Mouse (Mus musculus) cerebellum, adult (tissue): ENCODE measurements around the gene Mgst2.

Experiments
- ATAC-seq: cut with Nextera tagmentation; 2 replicates; pipeline ENCODE4 v1.9.2; 2017; ENCODE audit warnings: mild to moderate bottlenecking, moderate library complexity, mixed read lengths; ENCODE audit not compliant: insufficient number of reproducible peaks, low FRiP score, low TSS enrichment

Gene Mgst2

DNA sequence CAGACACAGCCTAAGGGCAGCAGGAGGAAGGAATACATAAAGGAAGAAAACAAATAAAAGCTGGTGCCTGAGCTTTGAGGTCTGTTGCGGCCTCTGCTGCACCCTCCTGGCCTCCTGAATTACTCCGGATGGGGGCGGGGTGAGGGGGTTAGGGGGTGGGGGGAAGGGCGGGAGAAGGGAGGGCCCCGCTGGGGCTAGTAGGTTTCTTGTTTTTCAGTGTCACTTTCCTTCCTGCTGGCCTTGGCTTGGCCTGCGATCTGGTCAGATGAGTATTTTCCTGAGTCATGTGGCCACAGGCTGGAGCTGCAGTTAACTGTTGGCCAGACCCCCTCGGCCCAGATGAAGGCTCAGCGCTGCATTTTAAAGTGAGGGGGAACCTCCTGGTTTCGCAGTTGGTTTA is 7.5 kb upstream of the Mgst2 start:
- 0 out of 2 replicates have a peak, but pooled peaks have one; percentile 22 for ATAC-seq

DNA sequence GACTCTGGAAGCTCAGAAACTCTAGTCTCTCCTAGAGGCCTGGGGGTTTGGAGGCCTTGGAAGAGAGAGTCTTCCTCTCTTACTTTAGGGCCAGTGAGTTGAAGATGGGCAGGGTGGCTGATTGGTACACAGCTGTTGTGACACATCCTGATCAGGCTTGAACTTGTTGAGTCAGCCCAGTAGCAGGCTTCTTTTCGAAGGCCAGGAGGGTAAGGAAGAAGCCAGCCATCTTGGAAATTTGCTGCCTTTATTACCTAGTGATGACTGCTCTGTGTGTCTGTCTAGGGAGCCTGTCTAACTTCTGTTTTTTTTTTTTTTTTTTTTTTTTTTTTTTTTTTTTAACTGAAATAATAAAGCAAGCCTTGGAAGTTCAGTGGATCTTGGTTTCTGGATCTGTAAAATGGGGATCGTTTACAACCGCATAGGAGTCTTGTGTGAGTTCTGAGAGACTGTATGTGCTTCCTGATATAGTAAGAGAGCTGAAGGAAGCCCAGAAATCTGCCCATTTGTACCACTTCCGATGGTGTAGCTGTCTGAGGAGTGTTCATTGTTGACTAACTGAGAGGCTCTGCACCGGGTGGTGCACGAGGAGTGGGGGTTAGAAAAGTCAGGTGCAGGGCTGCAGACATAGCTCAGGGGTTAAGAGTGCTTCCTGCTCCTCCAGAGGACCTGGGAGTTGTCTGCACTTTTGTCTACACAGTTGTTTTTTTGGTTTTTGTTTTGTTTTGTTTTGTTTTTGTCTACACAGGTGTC is 5.7 kb upstream of the Mgst2 start:
- ATAC-seq: no peak

DNA sequence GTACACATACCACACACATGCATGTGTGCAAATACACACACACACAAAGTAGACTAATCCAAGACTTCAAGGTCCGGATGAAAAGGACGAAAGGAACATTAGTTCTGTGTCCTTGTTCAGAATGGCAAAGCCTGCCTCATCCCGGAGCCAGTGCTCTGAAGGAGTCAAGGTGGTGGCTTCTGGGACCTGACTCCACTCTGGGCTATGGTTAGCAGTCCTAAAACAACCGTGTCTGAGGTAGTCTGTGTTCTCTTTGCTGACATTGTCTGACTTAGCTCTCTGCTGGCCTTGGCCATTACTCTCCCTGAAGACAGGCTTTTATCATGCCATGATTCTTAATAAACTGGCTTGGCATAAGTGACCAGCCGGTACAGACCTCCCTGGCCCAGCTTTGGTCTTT is 745 bp upstream of the Mgst2 start:
- no peak for ATAC-seq

DNA sequence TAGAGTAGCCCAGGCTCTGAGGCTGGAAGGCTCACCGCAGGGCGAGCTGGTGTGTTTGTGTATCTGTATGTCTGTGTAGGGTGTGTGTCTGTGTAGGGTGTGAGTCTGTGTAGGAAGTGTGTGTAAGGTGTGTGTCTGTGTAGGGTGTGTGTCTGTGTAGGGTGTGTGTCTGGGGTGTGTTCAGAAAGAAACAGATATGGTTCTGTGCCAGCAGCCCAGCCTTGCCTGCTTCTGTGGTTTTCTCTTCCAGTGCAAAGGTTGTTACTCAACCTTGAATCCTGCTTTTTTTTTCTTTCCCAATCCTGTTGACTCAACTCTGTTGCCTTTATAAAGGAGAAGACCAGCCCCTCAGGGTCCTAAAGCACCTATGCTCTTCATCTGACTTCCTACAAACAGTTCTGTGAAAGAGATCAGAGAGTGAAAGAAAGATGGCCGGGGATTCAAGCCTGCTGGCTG is 689 bp downstream of the Mgst2 start:
- ATAC-seq: no peak

DNA sequence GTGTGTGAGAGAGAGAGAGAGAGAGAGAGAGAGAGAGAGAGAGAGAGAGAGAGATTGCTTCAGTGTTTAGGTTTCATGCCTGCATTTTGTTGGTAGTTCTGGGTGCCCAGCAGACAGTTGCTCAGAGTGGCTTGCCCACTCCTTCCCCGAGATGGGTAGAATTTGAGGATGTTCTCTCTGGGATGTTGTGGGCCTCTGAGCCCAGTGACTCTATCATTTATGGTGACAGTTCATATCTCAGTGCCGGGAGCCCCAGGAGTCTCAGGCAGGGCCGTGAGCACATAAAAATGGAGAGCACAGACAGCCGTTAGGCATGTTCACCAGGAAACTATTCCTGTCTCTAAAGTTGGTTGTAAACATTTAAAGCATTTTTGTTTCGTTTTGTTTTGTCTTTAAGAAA is 1.2 kb downstream of the Mgst2 start:
- ATAC-seq: no peak

DNA sequence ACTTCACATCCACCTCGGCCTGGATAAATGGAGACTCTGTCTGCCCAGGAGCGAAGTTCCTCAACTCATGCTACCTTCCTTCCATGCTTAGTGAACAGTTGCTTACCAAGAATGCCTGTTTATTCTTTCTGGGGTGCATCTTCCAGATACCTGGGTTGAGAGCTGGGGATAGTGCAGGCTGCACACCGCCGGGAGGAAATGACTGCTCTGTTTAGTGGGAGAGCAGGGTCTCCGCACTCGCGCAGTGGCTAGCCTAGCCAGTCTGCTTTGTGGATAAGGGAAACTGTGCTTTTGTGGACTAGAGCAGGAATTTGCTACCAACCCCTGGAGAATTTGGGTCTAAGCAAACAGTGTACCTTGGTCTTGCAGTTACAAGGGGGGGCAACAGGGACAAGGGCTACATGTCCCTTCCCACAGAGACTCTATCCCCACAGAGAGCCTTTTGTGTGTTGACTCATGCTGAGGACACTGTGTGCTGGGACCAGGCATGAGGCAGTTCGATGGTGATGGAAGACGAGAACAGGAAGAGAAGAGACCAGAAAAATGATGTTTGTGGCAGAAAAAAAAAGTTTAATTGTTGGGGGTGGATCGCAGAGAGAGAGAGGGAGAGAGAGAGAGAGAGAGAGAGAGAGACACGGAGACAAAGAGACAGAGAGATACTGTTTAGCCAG is 1.9 kb downstream of the Mgst2 start:
- no peak for ATAC-seq

DNA sequence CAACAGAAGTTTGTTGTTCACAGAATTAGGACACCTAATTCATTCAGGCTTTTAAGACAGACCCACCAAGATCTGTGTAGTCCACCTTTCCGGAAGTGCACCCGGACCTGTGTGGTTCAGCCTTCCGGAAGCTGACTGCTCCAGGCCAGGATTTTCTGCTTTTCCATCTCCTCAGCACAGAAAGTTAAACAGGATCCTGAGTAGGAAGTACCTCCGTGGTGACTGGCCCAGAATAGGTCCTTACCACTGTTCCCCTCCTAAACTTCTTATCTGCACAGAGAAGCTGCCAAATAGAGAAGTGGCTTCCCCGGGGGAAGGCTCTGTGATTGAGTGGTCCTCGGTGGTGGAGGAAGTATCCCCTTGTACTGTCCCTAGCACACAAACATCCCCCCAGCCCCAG is 2.4 kb downstream of the Mgst2 start:
- ATAC-seq: no peak

DNA sequence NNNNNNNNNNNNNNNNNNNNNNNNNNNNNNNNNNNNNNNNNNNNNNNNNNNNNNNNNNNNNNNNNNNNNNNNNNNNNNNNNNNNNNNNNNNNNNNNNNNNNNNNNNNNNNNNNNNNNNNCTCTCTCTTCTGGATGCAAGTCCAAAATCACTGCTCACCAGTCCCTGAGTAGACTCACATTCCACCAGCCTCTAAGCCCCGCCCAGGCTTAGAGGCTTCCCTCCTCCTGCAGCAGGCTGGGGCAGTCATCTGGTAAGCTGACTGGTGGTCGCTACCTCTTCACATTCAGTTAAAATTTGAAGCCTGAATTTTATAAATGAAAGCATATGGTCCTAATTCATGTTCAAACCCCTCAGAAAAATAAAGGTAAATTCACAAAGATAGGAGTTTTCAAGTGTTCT is 8.4 kb downstream of the Mgst2 start:
- ATAC-seq: no peak

DNA sequence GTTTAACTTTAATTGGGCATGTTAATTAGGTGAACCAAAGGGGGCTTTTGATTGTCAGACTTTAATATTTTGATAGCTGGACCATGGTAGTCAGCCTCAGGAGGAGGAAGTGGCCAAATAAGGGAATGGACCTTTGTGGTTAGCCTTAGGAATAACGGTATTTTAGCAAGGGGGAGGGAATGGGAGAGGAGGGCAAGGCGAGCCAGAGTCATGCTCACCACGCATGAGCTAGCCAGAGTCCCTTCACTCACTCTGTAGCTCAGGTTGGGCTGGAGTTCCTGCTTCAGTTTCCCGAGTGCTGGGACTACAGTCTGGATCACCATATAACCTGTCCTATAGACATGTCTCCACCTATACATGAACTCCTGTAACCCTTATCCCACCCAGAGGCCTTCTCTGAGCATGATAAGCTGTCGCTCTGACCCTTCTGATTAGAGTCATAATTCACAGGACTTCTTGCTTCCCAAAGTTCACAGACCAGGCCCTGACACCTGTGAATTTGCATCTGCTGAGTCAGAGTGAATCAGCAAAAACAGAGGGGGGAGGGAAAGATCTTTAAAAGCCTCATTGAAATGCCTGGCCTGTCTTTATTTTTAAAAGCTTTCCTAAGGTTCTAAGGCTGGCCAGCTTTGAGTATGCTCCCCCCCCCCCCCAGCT is 10.4 kb downstream of the Mgst2 start:
- ATAC-seq: no peak

DNA sequence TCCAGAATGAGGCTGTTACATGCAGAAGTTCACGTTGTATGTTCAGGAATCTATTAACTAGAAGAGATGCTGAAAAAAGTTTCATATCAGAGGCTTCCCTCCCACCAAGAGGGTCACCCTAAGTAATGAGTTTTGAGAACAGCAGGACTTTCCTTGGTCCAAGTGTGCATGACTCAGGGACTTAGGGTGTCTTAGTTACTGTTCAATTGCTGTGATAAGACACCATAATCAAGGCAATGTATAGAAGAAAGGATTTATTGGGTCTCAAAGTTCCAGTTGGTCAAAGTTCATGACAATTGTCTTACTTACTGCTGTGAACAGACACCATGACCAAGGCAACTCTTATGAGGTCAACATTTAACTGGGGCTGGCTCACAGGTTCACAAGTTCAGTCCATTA is 10.9 kb downstream of the Mgst2 start:
- no peak for ATAC-seq

DNA sequence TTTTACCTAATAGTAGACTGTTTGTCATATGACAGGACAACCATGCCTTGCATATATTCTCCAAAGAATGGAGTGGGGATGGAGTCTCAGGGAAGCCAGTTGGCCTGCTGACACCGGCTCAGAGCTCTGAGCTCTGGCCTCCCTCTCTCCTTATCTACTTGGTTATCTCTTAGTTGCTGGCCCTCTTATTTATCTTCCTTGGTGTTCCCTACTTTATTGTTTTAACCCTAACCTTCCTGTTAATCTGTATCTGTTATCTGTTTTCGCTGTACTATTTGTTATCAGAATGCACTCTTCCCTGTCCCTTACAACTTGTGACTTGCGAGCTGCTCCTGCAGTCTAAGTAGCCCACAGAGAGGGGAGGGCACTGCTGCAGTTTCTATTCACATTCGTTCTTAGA is 12.5 kb downstream of the Mgst2 start:
- ATAC-seq: no peak

DNA sequence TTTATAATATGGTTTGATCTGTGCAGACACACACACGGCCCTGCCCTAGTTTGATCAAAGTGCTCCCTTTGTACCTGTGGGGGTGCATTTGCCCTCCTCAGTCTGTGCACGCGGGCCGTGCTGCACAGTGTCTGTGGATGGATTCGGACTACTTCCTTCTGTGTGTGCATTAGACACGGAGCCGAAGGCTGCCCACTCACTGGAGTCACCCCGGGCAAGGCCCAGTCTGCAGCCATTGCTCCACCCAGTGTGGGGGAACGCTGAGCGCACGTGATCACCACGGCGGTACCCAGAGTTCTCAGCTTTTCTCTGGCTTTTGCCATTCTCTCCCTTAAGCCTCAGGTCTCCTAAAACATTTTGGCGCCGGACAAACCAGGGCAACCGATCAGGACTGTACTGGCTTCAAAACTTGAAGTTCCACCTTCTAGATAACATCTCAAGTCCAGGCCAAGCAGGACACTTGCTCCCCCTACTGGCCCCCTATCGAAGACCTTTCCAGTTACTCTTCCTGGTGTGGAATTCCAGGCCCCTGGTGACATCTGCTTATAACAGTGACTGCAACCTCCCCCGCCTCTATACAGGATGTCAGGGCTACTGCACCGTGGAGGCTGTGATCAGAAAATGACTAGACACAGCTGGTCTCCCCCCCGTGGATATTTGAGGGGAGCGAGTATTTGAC is 13.4 kb downstream of the Mgst2 start:
- no peak for ATAC-seq

DNA sequence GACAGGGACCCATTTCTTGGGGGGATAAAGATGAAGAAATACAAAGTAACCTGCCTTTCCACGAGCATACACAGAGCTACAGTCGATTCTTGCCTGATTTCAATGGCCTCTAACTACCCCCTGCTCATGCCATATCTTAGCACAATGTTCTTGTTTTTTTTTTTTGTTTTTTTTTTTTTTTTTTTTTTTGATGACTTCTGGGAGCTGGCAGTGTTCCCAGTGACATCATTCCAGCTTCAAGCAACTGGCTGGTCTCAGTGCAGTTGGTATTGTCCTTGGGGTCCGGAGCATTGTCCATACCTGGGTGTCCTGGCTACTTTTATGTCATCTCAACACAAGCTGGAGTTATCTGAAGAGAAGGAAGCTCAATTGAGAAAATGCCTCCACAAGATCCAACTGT is 14.8 kb downstream of the Mgst2 start:
- no peak for ATAC-seq

DNA sequence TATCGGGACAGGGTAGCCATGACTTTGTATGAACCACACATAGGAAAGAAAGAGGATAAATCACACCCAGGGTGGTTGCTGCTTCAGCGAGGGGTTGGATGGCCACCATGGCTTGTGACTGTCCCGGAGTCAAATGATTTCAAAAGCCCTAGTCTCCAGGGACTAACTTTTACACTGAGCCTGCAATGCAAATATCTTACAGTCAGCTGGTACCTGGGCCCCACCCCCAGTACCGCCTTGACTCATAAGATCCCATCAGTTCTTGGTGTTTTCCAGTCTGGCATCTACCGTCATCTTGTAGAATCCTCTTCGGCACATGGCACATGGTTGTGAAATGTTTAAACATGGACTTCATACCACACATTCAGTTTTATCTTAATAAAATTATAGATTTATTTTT is 25.4 kb downstream of the Mgst2 start:
- ATAC-seq: no peak

DNA sequence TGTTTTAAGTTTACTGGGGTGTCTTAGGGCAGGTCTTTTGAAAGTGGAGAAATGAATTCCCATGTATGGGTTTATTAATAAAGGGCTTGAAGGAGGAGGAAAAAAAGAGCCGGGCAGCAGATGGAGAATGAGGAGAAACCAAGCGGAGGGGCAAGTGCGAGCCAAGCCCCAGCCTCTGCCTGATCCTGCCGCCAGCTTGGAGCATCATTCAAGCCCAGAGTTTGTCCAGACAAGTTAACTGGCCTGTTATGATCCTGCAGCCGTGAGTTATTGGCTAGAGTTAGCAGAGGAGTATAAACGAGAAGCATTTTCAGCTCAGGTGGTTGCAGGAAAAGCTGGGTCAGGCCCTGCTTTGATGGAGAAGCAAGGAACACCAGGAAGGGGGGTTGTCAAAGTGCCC is 26.2 kb downstream of the Mgst2 start:
- ATAC-seq: no peak

DNA sequence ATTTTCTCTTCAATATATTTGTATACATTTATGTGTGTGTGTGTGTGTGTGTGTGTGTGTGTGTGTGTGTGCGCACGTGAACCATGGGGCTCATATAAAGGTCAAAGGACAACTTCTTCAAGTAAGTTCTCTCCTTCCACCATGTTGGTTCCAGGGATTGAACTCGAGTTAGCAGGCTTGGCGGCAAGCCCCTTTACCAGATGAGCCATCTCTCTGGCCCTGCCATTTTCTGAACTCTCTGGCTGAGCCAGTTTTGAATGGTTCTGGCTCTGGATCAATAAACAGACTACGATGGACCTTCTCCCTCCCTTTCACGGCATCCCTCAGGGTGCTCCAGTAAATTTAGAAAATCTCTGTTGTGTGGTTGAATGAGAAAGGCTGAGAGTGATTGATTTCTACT is 26.6 kb downstream of the Mgst2 start:
- ATAC-seq: no peak

DNA sequence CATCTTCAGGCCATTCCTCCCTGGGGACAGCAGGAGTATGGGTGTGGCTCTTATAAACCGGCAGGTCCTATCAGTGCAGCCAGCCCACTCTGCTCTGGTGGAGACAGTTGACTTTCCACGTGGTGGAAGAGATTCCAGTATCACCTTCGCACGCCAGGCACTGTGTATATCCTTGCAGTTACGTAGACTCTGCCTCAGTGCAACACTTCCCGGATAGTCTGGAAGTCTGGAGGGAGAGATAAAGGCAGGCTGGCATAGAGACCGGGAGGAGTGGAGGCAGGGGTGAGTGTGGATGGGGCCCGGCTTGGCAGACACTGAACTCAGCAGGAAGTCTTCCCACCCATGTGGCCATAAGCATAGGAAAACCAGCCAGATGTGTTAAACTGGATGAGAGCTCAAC is 28.6 kb downstream of the Mgst2 start:
- no peak for ATAC-seq

DNA sequence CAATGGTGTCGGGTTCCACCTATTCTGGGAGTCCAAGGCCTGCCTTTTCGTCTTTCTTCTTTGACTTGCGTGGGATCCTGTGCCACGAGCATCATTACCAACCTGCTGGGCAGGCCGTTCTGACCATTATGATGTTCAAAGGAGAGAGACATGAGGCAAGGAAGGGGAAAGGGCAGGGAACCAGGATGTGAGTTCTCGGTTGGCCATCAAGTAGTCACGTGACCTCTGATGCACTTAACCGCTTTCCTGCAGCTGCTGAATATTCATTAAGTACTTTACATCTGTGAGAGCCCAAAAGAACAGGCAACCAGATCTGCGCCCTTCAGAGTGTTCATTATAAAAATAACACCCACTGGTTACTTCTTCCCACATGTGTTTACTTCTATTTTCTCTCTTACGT is 33.0 kb downstream of the Mgst2 start:
- ATAC-seq: no peak

DNA sequence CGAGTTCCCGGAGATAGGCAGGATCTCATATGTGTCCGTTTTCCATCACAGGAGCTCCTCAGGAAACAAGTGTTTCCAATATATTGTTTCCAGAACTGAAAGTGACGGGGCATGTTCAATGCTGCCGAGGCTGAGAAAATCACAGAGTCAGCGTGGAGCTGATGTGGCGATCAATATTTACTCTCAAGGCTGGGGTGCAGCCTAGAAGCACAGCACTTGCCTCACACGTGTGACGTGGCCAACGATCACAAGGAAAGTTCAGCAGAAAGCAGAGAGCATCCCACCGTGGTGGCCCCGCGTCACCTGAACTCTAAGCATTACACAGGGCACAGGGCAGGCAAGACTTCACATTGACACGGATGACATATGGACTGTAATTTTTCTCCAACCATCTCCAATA is 34.4 kb downstream of the Mgst2 start:
- no peak for ATAC-seq

DNA sequence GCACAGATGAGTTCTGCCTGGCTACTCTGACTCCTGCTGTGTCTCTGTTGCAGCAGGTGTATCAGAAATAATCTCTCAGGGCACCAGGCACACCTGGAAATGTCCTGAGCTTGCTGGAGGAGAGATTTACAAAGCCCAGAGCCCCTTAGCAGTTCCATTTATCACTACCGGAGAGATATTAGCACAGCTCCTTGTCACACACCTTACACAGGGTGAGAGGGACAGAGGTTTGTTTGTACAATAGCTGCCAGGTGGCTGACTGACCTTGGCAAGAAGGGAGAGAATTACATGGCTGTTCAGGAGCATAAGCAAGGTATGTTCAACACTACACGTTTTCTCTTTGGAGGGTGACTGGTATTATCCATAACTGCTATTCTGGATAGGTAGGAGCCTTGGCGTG is 35.6 kb downstream of the Mgst2 start:
- no peak for ATAC-seq

DNA sequence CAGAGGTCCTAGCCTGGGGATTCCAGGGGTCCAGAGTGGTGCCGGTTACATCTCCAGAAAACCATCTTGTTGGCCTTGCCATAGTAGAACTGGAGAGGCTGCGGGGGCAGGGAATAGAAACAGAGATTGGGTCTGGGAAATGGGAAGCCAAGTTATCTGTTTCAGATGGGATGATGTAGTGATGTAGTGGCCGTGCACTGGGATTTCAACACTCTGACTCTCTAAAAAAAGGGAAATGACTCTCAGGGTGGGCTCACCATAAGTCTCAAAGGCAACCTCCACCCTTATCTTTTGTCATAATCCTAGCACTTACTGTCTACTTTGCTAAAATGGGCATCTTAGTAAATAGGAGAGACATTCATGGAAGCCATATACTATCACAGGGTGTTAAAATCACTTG is 37.8 kb downstream of the Mgst2 start:
- ATAC-seq: no peak
